In genomic region chr2:119703171-119703570, GRCm38 (mm10) we compare ENCODE assay signal across 26 mouse cellular contexts. TPM values are rescaled to one million over a fixed set of nuclear protein-coding genes. Genes with fewer than 3 reads are reported as not detected.
DNase-seq lines count a peak whose midpoint lies in the region; TF ChIP-seq lines count a peak whose summit lies in the region.
"Had no signal": no experiment of that assay in that cellular context is flagged by ENCODE, and none has a peak within 500 bp of the region (broad histone marks: within the 10 kb centered on the region; RNA-seq: fewer than 3 reads in every experiment).

No protein-coding gene starts in this region.

- DNase-seq in layer of hippocampus, adult 11-12 months (ENCODE audit: low spot score), result peak; percentile 62
- DNase-seq in layer of hippocampus, postnatal 10 days (ENCODE audit: low spot score in 2 of 2), result no peak
- peak; percentile 59 to 66 for DNase-seq in layer of hippocampus, adult 2 months (ENCODE audit: low spot score in 2 of 2)
- peak; percentile 84 for DNase-seq in layer of hippocampus, adult 9-11 months
- DNase-seq in ovary, postnatal 36 days (ENCODE audit: low spot score), result no peak
- DNase-seq in right cerebral cortex, postnatal 4 days, result no peak
- DNase-seq: adrenal gland, postnatal 10 days; adrenal gland, postnatal 36 days; B cell, adult 2 months; cerebellum, adult 11 months; cerebellum, adult 8-10 months; cerebellum, postnatal 10 days; cerebellum, postnatal 36 days; embryo, embryonic 11 days; gastrocnemius, postnatal 25 days; heart, adult 2 months had no signal

- H3K4me3 ChIP-seq in layer of hippocampus, adult 2 months, result no peak overlapping the region
- H3K4me3 ChIP-seq: embryonic facial prominence, embryonic 10.5 days; embryonic facial prominence, embryonic 13.5 days; erythroblast, embryonic 14.5 days; forebrain, embryonic 12.5 days; forebrain, embryonic 15.5 days; heart, adult 2 months; hindbrain, embryonic 12.5 days; hindbrain, embryonic 15.5 days had no signal

- no peak for TF ChIP-seq CTCF in layer of hippocampus, adult 2 months (conservative IDR thresholded peaks at IDR 0.05)

- H3K27ac ChIP-seq in layer of hippocampus, adult 2 months, result peak overlapping the region; percentile 72
- H3K27ac ChIP-seq: embryonic facial prominence, embryonic 10.5 days; embryonic facial prominence, embryonic 13.5 days; forebrain, embryonic 12.5 days; forebrain, embryonic 15.5 days; heart, adult 2 months; hindbrain, embryonic 12.5 days; hindbrain, embryonic 15.5 days had no signal

RNA-seq across cellular contexts. Expression of gene Rtf1, which starts 28.3 kb away (rescaled TPM):
- 10 to 100 TPM; 58.0 to 63.0 TPM for total RNA-seq in layer of hippocampus, postnatal 10 days (2021)
- 10 to 100 TPM; 60.3 to 62.9 TPM for total RNA-seq in layer of hippocampus, adult 2 months (2021)

RNA-seq across cellular contexts. Expression of gene Itpka, which starts 39.0 kb away (rescaled TPM):
- total RNA-seq in layer of hippocampus, postnatal 10 days (2021), result 100 to 1,000 TPM; 115 to 124 TPM
- total RNA-seq in layer of hippocampus, adult 2 months (2021), result 100 to 1,000 TPM; 265 to 270 TPM
- total RNA-seq: gastrocnemius, adult 8-10 months; gastrocnemius, postnatal 25 days had no signal

RNA-seq across cellular contexts. Expression of gene Ndufaf1, which starts 40.5 kb away (rescaled TPM):
- 10 to 100 TPM; 27.0 to 27.8 TPM for total RNA-seq in layer of hippocampus, postnatal 10 days (2021)
- 10 to 100 TPM; 30.7 to 31.9 TPM for total RNA-seq in layer of hippocampus, adult 2 months (2021)

RNA-seq across cellular contexts. Expression of gene Ltk, which starts 57.1 kb away (rescaled TPM):
- total RNA-seq in layer of hippocampus, postnatal 10 days (2021), result 1 to 10 TPM; 3.6 to 4.8 TPM
- total RNA-seq in layer of hippocampus, adult 2 months (2021), result 10 to 100 TPM; 13.7 to 14.3 TPM
- total RNA-seq: gastrocnemius, adult 8-10 months; gastrocnemius, postnatal 25 days; heart, adult 2 months; heart, postnatal 25 days; hematopoietic stem cell, adult 5-6 weeks had no signal

Comparison
In these comparisons a context has a peak if more than half of its experiments do, and no peak if none do; other contexts are left out.
1. DNase-seq: peak in layer of hippocampus, adult 11-12 months (single experiment), layer of hippocampus, adult 2 months (2 of 2) and layer of hippocampus, adult 9-11 months (single experiment); none in layer of hippocampus, postnatal 10 days (0 of 2), ovary, postnatal 36 days (single experiment) and right cerebral cortex, postnatal 4 days (single experiment).